Mouse (Mus musculus) left cerebral cortex, adult 9 months (tissue): ENCODE measurements around the gene Hist2h2aa1.
"Not testable (repeated sequence)": the region's sequence is repeated elsewhere in the genome, so short reads cannot be mapped to it uniquely, and the experiment has no call there.

Experiments used
- DNase-seq, 2 experiments: peaks; one replicate each; pipeline ENCODE4 v3.0.0; 2022; ENCODE audit warnings: low spot score in 2 of 2

Hist2h2aa1 gene

DNA sequence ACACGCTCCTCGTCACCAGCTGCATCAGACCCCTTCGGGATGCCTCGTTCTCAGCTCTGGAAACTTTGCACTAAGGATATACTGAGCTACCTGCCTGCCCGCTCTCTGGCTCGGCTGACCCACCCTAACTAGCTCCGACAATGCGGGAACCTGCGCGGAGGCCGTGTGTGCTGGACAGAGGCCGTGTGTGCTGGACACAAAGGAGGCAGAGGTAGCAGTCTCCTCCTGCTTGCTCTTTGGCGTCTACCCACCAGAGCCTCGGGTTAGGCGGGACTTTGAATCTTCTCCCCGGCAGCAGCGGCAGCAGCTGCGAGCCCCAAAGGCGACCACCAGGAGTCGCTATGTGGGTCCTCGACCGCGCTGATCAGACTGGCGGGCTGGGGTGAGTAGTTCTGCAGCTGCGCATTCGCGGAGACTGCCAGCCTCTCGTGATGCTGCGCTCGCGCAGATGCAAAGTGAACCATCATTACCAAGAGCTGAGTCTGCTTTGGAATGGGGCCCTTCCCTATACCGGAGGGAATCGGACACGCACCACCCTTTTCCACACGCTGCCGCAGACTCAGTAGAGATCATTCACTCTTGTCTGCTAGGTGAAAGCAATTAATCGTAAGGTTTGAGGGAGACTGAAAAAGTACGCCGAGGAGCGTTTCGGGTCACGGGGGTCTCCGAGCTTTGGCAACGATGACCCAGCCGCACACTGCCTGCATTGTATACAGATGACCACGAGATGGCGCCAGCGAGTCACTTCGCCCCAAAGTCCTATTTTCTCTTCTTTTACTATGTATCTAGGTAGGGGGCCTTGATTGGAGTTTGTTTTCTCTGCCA, 32.7 kb downstream of the Hist2h2aa1 start:
- DNase-seq, result peak; percentile 90 to 93

DNA sequence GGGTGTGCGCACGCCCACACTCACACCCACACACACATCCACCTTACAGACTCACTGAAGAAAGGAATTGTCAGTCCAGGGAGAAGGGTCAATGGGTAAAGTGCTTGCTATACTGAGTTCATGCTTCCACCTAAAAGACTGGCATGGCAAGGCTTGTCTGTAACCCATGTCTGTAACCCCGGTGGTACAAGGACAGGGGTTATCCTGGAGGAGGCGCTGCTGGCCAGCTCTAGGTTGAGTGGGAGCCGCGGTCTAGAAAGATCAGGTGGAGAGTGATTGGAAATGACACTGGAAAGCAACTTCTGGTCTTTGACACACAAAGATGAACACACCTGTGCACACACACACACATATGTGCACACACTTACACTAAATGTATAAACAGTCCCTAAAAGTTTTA, 35.4 kb downstream of the Hist2h2aa1 start:
- no peak for DNase-seq

- DNase-seq, result peak in 1 of 2 experiments; percentile 60
Observed at GRCm38 (mm10) chr3:96284457-96284856, 39.2 kb downstream of the Hist2h2aa1 start.

DNA sequence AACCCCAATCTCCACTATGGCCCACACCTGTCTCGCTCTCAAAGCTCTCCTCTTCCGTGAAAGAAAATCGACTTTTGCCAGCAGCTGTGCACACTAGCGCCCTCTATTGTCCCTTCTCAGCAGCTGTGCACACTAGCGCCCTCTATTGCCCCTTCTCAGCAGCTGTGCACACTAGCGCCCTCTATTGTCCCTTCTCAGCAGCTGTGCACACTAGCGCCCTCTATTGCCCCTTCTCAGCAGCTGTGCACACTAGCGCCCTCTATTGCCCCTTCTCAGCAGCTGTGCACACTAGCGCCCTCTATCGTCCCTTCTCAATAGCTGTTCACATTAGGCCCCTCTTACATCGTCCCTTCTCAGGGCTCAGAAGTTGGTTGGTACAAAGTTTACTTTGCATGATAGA, 42.0 kb downstream of the Hist2h2aa1 start:
- not testable (repeated sequence) for DNase-seq

DNA sequence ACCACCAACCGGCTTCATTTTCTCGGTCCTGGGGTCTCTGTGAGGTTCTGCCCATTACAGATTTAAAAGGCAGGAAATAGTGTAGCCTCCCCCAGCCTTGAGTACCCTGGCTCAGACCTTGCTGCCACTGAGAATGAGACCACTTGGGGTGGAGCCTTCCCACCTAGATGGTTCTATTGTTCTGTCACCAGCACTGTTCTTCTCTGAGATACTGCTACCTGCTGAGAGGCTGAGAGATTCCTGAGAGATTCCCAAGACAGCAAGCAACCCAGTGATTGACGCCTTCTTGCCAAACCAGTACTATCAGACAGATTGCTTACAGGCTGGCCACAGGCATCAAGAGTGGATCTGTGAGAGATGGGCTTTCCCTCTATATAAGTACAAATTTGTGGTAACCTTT, 43.9 kb downstream of the Hist2h2aa1 start:
- no peak for DNase-seq

DNA sequence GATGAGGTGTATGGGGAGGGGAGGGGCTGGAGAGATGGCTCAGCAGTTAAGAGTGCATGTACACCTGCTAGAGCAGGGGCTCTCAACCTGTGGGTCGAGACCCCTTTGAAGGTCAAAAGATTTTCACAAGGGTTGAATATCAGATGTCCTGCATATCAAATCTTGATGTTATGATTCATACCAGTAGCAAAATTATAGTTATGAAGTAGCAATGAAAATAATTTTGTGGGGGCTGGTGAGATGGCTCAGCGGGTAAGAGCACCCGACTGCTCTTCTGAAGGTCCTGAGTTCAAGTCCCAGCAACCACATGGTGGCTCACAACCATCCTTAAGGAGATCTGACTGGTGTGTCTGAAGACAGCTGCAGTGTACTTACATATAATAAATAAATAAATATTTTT, 45.4 kb downstream of the Hist2h2aa1 start:
- DNase-seq, result not testable (repeated sequence)

DNA sequence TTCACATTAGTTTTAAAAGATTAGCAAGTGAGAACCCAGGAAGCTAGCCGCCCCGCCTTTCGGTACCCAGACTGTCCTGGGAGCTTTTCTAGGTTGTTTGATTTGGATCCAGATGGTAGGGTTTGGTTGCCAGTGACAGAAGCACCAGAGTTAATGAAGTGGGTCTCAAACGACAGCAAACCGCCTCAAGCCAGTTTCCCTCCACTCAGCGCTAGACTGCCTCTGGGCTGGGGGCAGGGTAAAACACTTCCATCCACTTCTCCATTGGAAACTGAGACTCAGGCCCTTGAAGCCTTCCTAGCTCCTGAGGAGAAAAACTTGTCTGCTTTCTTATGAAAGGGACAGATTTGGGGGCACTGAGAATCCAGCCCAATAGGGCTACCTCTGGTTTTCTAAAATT, 47.3 kb downstream of the Hist2h2aa1 start:
- DNase-seq, result no peak

- DNase-seq, result no peak
Observed at GRCm38 (mm10) chr3:96293368-96293767, 48.1 kb downstream of the Hist2h2aa1 start.

- no peak for DNase-seq
Observed at GRCm38 (mm10) chr3:96293787-96294186, 48.5 kb downstream of the Hist2h2aa1 start, which contains the start of gene Fcgr1. Gene Fcgr1 (minus strand): TSS chr3:96293969.
